Mouse (Mus musculus) regulatory T cell (primary cell): ENCODE measurements around the gene Cadps.

ENCODE experiments used
- in situ Hi-C: fragments of 300-600 bp; cut with MboI, MseI; formaldehyde crosslinking; loops from one replicate; pipeline ENCODE4 v1.15.1; 2025; ENCODE audit warnings: high pct_unique_total_duplicates

Gene Cadps

GRCm38 (mm10) chr14:12529961-12530542 is 292.8 kb downstream of the Cadps start:
- in situ Hi-C loops: no loop called here

- in situ Hi-C loops: no loop called here
These were observed 295.6 kb downstream of the Cadps start for GRCm38 (mm10) chr14:12527296-12527695.

GRCm38 (mm10) chr14:12507018-12507417 is 315.9 kb downstream of the Cadps start:
- in situ Hi-C loops: no loop called here

- in situ Hi-C loops: no loop called here
These were observed 318.5 kb downstream of the Cadps start for GRCm38 (mm10) chr14:12504191-12504947.

- in situ Hi-C loops: no loop called here
These were observed 360.7 kb downstream of the Cadps start for GRCm38 (mm10) chr14:12462206-12462605.

GRCm38 (mm10) chr14:12459700-12460099 is 363.2 kb downstream of the Cadps start:
- in situ Hi-C loops: no loop called here

GRCm38 (mm10) chr14:12455064-12455591 is 367.8 kb downstream of the Cadps start:
- in situ Hi-C loops: no loop called here

GRCm38 (mm10) chr14:12450807-12451206 is 372.1 kb downstream of the Cadps start:
- in situ Hi-C loops: no loop called here

- in situ Hi-C loops: no loop called here
These were observed 374.0 kb downstream of the Cadps start for GRCm38 (mm10) chr14:12448883-12449282.

- in situ Hi-C loops: no loop called here
These were observed 381.9 kb downstream of the Cadps start for GRCm38 (mm10) chr14:12441019-12441418.

GRCm38 (mm10) chr14:12437976-12438375 is 384.9 kb downstream of the Cadps start:
- in situ Hi-C loops: no loop called here

GRCm38 (mm10) chr14:12437422-12437821 is 385.5 kb downstream of the Cadps start:
- in situ Hi-C loops: no loop called here

- in situ Hi-C loops: no loop called here
These were observed 385.9 kb downstream of the Cadps start for GRCm38 (mm10) chr14:12436903-12437368.

- in situ Hi-C loops: no loop called here
These were observed 394.7 kb downstream of the Cadps start for GRCm38 (mm10) chr14:12428021-12428654.

GRCm38 (mm10) chr14:12425311-12425710 is 397.6 kb downstream of the Cadps start:
- in situ Hi-C loops: no loop called here

GRCm38 (mm10) chr14:12410276-12410675 is 412.6 kb downstream of the Cadps start:
- in situ Hi-C loops: no loop called here

- in situ Hi-C loops: no loop called here
These were observed 413.1 kb downstream of the Cadps start for GRCm38 (mm10) chr14:12409811-12410210.

GRCm38 (mm10) chr14:12406588-12406987 is 416.3 kb downstream of the Cadps start:
- in situ Hi-C loops: no loop called here

- in situ Hi-C loops: no loop called here
These were observed 417.7 kb downstream of the Cadps start for GRCm38 (mm10) chr14:12405201-12405600.

- in situ Hi-C loops: no loop called here
These were observed 418.2 kb downstream of the Cadps start for GRCm38 (mm10) chr14:12404724-12405123.

GRCm38 (mm10) chr14:12404052-12404451 is 418.8 kb downstream of the Cadps start:
- in situ Hi-C loops: no loop called here

GRCm38 (mm10) chr14:12400116-12400515 is 422.8 kb downstream of the Cadps start:
- in situ Hi-C loops: no loop called here
